In genomic region chr11:85733577-85733976, GRCm38 (mm10) we compare ENCODE assay signal across 9 mouse cellular contexts.
A peak's percentile ranks its signal among the peaks of the same experiment; 100 is the strongest.
DNase-seq lines count a peak whose midpoint lies in the region.
"Had no signal": no experiment of that assay in that cellular context is flagged by ENCODE, and none has a peak within 500 bp of the region (broad histone marks: within the 10 kb centered on the region; RNA-seq: fewer than 3 reads in every experiment).

No protein-coding gene starts in this region.

- peak; percentile 13 for DNase-seq in gastrocnemius, postnatal 25 days
- no peak for DNase-seq in gastrocnemius, postnatal 4 days (ENCODE audit: low spot score in 2 of 2)
- peak; percentile 35 for DNase-seq in testis, postnatal 14 days (ENCODE audit: low spot score)
- DNase-seq in testis, postnatal 10 days (ENCODE audit: low spot score), result no peak
- DNase-seq in lung, adult 18-20 months, result peak; percentile 57 to 71
- DNase-seq in spleen, postnatal 36 days (ENCODE audit: low spot score in 2 of 2), result no peak
- no peak for DNase-seq in embryo, embryonic 9.5 days (ENCODE audit: extremely low spot score)
- DNase-seq in urinary bladder, postnatal 25 days (ENCODE audit: low spot score), result no peak
- DNase-seq: adrenal gland, postnatal 25 days had no signal

Comparison
In these comparisons a context has a peak if more than half of its experiments do, and no peak if none do; other contexts are left out.
1. DNase-seq: peak in gastrocnemius, postnatal 25 days (single experiment), testis, postnatal 14 days (single experiment) and lung, adult 18-20 months (2 of 2); none in gastrocnemius, postnatal 4 days (0 of 2), testis, postnatal 10 days (single experiment), spleen, postnatal 36 days (0 of 2), embryo, embryonic 9.5 days (single experiment) and urinary bladder, postnatal 25 days (single experiment).